Mouse (Mus musculus) cerebellum, adult 11-12 months (tissue): Measurements from ENCODE around the gene Slc45a3.
A peak's percentile ranks its signal among the peaks of the same experiment; 100 is the strongest.

ENCODE experiments used
- DNase-seq: peaks from one replicate; pipeline ENCODE4 v3.0.0; 2022

Slc45a3 gene

DNA sequence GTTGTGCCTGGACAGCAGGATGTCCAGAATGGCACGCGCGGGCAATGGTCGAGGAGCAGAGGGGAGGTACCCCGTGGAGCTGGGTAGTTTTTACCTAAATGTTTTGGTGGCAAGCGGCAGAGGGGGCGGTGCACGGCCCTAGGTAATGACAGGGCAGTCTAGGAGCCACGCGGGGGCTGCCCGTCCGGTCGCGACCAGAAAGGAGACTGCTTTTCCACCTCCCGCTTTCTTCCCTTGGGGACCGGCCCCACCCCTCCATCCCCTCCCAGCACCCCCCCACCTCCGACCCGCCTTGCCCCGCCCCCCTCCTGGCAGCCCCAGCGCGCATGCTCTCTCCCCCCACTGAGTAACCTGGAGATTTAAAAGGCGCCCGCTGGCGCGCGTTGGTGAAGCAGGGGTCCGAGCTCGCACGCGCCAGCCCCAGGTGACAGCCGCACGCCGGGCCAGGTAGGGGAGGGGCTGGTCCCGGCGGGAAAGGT is at the start of gene Slc45a3:
Gene Slc45a3 (plus strand): TSS at position 362 of the 479 bp plus-strand sequence.
- DNase-seq, result no peak

DNA sequence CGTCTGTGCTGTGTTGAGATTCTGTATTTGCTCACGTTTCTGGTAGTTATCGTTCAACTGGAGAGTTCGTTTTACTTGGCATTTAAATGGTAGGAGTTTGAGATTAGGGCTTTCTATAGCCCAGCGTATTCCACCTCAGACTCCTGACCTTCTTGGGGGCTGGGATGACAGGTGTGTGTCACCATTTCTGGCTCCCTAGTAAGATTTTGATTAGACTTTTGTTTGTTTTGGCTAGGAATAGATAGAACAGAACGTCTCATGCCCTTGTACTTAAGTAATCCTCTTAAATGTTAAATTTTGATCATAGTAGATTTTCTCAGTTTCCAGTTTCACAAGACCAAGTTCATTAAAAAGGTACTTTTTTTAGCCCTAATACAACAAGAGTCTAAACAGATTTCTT is 45.1 kb upstream of the Slc45a3 start:
- DNase-seq, result no peak

DNA sequence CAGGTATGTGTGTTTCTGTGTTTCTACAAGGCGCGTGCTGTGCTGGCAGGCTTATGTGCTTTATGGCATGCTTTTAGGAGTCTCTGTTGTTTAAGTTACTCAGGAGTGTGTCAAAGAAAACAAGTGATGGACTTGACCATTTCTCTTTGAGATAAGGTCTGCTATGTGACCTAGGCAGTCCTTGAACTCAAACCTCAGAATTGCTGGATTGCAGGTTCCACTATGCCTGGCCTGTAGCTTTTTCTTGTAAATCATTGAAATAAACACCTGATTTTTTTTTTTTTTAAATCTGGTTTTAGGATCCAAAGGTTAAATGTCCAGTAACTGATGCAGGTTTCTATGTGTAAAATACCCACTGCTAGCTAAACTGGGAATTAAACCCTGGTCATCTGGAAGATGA is 43.7 kb upstream of the Slc45a3 start:
- no peak for DNase-seq

DNA sequence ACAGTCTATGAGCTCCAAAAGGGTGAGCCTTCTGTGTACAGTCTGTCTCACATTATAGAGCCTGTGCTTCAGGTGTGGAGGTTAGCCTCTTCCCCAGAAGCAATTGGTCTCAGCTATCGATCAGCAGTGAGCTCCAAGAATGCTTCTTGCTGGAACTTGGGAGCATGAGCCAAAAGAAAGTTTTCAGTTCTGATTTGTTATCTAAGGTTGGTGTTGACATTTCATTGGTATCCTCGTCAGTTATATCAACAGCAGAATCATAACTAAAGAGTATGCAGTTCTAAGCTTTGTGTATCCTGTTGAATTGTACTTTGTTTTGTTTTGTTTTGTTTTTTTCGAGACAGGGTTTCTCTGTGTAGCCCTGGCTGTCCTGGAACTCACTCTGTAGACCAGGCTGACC is 40.7 kb upstream of the Slc45a3 start:
- DNase-seq, result no peak

DNA sequence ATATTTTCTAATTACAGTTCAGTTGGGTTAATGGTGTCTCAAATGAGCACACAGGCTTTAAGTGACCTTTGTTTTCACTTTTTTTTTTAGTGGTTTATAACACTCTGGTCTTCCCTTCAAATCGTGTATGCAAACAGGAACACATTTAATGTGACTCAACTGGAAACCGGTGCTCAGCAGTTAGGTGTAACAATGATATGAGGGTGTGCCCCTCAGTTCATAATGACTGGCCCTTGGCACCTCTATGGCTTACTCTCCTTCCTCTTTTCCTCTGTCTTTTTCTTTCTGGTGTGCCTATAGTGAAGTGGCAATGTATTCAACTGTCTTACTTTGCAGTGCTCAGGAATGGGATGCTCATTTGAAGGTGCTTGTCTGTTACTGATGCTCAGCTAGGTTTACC is 29.3 kb upstream of the Slc45a3 start:
- no peak for DNase-seq

DNA sequence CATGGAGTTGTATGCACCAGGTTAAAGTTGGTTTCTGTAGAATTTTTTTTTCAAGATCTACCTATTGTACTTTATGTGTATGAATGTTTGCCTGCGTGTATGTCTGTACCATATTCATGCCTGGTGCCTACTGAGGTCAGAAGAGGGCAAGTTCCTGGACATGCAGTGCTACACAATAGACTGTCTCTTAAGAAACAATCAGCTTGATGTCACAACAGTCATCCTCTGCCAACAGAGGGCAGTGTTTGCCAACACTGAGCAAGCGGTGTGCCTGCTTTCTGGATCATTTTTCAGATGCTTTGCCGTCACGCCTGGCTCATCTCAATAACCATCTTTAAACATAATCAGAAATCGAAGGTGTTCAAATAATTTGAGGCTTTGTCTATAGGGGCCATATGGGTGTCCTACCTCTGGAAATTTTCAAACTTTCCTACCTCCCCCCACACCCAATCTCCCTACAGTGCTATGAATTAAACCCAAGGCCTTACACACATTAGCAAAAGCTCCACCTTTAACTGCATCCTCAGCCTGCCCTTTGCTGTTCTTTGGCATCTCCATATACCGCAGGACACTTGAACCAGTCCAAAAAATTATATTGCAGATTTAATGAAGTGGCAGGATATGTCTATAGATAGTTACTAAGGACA is 25.0 kb upstream of the Slc45a3 start:
- peak; percentile 41 for DNase-seq

DNA sequence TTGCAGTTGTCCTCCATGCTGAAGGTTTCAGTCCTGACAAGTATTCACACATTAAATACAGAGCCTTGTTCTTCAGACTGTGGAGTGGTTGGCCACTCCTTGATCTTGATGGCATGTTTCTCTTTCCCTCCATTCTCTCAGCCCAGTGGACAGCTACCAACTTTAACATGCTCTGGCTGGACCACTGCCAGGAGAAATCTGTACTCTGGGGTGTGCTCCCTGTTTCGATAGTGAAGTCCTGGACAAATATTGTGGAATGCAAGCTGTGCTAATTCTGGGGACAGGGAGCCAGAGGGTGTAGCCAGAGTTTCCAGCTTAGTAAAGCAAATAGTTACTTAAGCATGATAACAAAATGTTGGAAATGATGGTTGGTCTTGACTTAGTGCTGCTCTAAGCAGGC is 24.0 kb upstream of the Slc45a3 start:
- no peak for DNase-seq

DNA sequence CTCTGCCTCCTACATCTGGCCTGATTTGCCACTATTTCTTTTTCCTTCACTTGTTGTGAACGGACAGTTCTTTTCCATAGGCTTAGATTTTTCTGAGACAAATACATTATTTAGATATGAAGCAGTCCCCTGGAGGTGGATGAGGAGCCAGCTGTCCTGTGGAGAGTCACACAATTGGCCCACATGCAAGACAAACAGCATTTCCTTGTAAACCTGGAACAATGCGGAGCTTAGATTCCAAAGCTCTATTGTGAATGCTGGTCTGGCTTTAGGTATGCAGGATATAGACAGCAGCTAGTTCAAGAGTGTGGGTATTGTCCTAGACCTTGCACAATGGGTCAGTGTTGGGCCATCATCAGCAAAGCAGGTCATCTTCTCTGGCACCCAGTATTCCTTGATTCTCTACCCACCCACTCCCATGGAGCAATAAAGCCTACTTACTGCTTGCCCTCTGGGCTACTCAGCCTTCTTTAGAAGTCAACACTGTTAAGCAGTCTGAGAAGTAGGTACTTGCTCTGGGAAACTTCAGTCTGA is 22.0 kb upstream of the Slc45a3 start:
- no peak for DNase-seq

DNA sequence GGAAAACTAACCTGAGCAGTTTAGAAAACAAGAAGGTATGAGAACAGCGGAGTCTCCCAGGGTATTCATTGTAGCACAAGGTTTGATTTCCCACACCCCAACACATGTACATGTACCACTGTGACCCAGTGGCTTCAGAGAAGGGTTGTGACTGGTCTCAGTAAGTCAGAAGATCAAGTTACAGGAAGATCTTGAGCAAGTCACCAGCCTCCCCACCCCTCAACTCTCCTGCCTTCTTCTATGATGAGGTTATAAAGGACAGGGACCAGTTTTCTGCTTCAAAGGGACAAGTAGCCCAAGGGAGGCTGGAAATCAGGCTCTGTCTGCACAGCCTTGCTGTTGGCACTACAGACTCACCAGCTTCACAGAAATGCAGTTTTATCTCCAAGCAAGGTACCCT is 21.3 kb upstream of the Slc45a3 start:
- no peak for DNase-seq

DNA sequence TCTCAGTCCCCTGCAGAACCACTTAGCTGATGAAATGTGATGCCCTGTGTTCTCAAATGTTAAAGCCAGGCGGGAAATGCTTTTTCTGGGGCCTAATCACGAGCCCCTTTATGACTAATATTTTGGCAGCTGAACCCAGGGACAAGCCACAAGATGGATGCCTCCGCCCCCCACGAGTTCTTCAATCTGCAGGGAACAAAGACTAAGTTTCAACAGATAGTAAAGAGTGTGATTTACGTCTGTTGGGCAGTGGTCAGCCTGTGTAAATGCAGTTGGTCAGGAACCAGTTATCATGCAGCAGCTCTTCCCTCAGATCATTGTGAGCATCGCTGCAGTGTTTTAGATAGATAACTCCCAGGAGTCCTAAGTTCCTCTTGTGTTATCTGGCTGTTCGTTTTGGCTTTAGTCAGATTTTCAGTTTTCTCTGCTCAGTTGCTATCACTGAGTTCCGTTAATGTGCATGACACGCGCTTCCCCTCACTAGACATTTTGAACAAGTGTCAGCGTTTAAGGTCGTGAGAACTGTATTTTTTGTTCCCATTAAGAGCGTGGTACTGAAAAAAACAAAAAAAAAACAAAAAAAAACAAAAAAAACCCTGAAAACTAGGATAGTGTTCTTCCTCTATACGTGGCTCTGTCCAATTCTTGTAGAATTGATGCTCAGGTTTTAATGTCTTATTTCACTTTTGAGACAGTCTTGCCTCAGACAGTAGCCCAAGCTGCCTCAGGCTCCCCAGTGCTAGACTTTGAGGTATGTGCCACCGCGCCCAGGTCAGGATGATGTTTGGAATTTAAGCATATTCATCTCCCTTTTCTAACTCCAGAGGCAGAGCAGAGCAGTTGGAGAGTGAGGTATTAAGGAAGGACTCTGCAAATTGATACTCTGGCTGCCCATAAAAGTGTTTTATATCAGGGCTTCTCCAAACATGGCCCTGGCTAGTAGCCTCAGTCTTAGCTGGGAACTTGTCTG is 19.9 kb upstream of the Slc45a3 start:
- DNase-seq, result no peak

DNA sequence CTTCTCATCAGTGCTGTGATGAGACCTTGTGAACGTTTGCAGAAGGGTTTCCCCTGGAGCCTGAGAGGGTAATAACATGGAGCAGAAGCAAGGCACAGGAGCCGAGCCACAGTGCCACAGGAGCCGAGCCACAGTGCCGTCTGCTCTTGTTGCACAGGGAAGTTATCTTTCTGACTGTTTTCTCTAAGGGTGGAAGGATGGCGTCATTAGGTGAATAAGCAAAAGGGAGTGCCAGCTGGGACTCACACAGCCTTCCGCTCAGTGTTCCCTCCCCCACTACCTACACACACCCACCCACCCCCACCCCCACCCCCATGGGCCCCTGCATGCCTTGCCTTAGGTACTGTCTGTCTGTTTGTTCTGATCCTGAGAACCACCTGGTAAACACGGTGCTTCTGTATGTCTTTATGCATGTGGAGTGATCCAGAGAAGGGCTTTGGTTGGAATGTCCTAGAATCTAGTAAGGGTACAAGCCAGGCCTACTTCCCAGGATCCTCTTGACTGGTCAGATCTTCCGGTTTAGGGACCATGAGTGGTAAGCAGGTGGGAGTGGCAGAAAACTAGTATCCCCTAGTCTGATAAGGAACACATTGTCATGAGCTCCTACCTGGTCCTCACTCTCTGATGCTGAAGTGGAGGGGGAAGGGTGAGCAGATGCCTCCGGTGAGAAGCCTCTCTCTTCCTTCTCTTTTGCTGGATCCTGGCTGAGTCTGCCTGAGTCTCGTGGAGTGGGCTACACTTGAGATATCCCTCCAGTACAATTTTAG is 16.9 kb upstream of the Slc45a3 start:
- no peak for DNase-seq

DNA sequence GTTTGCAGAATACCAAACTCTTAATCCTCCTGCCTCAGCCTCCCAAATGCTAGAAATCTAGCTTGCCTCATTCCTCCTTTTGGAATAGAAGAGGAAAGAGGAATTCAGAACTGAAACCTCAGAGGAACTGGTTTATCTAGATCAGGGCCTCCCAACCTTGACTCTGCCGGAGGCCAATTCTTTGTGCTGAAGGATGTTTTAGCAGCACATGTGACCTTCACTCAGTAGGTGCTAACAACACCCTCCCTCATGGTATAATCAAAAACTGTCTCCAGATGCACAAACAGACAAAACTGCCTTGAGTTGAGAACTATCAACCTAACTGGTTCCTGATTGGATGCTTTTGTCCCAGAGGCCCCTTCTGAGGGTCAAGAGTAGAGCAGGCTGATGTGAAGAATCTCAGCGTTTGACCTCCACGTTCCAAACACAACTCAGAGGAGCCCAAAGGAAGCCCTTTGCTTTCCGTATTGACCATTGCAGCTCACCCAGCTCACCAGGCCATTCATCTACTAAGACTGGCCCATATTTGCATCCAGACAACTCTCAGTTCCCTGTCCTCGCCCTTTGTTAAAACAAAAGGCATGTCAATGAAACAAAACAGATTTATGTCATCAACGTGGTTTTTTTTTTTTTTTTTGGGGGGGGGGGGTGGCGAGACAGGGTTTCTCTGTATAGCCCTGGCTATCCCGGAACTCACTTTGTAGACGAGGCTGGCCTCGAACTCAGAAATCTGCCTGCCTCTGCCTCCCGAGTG is 16.1 kb upstream of the Slc45a3 start:
- DNase-seq, result no peak

DNA sequence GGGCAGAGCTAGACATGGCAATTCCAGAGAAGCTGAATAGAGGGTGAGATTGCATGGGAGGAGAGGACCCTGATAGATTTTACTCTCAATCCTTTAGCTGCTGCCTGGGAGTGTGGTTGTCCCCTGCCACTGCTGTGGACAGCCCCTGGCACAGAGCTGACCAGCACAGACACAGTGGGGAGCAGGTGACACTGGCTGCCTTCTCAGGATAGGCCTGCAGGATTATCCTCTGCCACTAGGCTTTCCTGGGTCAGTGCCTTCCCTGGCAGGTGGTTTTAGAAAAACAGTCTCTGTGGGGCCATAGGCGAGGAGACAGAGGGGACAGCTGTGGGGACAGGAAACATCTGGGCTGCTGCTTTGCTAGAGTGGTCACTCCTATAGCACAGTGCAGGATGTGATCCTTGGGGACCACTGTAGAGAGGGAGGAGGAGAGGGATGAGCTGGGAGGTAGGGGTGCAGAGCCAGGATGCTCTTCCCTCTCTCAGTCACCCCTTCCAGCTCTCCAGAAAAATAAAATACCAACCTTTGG is 14.7 kb upstream of the Slc45a3 start:
- no peak for DNase-seq

DNA sequence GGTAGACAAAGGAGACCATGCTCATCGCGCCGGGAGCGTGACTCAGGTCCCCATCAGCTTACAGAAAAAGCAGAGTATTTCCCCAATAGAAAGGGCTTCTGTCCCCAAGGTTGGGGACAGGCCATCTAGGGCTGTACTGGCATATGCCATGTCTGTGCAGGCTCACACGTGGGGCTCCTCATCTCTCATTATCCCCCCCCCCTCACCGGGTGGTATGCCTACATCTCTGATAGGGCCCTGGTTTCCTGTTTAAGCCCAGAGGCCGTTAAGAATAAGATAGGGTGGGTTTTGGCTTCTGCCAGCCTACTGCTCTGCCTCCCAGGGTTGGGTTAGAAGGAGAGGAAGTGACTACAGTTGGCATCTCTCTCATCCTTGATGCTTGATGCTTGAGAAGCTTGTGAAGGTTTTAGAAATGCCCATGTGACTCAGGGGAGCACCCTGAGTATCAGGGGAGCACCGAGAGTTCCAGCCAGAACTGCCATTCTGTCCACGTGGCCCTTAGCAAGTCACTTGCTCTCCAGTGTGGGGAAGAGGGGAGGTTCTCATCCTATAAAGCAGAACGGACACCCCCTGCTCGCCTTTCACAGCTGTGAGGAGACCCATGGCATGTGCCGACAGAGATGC is 8.4 kb upstream of the Slc45a3 start:
- no peak for DNase-seq

DNA sequence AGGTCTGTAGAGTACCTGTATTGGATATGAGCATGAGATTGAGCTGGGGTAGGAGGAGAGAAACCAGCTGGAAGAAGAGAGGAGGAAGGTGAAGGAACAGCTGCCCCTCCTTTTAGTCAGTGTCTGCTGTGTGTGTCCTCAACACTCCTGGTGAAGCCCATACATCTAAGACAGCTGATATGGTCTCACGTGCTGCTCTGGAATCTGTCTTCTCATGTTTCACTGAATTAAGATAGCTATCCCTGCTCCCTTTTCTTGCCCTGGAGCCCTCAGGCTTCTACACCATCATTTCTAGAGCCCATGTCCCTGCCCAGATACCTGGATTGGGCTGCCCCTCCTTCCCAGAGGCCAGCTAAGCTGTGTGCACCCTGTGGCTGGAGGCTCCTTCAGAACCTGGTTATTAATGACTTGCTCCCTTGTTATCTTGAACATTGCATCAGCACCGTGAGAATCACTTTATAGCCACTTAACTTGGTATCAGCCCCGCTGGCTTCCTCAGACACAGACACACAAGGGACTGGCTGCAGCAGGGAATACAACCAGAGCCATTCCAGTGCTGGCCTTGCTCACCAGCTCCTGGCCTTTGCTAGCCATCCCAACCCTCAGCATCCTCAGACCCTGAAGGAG is 7.5 kb upstream of the Slc45a3 start:
- no peak for DNase-seq

DNA sequence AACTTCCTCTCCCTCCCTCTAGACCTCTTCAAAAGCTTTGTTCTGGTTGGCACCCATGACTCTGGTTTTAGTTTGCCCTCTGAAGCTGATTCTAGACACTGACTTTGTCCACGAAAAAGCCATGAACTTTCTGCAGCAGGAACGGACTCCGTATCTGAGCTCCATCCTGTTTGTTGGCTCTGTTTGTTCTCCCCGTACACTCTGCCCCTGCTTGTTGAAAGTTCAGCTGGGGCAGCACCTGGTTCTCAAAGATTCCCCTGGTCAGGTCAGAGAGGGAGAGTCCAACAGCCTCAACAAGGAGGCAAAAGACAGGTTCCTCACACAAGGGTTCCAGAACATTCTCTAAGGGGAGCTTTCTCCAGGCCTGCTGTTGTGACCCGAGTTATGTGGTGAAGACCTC is 5.4 kb upstream of the Slc45a3 start:
- DNase-seq, result no peak

DNA sequence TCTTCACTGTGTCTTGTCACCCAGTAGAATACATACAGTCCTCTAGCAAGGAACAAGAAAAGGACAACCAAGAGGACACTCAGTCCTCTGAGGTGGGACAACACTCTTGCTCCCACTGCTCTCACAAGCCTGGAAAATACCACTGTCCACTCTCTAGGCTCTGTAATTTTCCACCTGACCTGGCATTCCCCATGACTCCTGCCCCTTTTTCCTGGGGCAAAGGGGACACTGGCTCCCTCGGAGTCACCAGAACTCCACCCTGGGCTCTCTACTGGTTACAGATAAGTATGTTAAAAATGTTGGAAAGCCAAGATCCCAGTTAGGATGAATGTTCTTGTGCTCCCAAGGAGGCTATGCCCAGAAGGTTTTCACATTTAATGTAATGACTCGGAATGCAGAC is 1.8 kb upstream of the Slc45a3 start:
- DNase-seq, result no peak

DNA sequence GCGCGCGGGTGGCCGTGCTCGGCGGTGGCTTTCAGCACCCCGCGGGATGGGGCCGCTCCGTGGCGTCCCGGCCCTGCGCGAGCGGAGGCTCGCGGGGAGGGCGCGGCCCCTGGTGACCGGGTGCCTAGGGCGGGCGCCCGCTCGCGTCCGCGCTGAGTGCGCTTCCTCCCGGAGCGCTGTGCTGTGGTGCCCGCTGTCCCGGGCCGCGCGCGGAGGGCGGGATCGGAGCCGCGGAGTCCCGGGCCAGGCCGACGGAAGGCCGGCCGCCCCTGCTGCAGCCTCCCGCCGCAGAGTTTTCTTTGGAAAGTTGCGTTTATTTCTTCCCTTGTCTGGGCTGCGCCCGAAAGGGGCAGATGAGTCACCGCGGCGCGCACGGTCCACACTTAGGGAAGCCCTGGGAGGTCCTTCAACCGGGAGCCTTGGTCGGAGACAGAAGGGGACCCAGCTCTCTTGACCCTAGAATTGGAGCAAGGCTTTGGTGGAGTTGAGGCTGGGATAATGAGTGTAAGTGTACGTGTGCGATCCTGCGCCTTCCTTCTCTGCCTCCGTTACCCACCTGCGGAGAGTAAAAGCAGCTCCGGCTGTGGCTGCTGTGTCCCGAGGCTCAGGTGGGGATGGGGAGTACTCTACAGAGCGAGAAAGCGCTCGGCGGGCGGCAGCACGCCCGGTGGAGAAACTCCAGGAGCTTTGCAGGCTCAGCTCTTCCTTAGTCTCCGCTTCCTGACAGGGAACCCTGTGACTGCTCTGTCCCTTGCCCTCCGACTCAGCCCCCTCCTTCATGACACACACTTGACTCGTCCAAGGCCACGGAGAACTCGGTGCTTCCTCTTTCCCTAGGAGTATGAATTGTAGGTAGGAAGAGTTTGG is 551 bp downstream of the Slc45a3 start:
- no peak for DNase-seq

DNA sequence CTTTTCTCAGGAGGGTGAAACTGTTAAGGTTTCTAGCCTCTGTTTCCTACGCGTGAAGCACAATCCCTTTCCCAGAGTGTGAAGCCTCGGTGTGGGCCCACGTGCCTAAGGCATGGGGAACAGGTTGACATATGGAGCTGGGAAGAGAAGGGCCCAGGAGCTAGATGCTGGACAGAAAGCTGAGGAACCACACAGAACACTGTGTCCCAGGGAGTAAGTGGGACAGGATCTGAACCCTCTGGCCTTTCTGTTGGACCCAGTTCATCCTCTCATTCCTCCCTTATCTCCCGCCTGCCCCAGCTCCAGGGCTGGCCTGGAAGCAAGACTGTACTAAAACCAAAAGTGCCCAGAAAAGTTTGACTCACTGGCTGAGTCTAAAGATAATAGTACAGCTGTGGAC is 1.3 kb downstream of the Slc45a3 start:
- no peak for DNase-seq

DNA sequence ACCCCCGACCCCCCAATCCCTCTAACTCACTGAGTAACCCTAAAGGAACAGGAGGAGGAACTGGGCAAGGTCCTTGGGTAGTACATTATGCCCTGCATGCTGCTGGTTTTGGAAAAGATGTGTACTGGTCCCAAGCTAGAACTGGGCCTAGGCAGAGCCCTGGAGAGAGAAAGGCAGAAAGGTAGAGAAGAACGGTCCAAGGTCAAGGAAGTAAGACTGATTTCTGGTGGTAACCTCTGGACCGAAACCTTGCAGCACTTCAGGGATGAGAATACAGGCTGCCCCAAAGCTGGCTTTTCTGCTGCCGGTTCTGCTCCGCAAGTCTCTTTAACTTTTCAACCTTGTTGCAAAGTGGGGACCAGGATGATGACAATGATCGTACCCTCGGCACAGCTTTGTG is 1.8 kb downstream of the Slc45a3 start:
- DNase-seq, result no peak
